Mouse (Mus musculus): Measurements from ENCODE around the gene Coa6.
A peak's percentile ranks its signal among the peaks of the same experiment; 100 is the strongest.

GRCm38 (mm10) chr8:126395386-126395785 is 26.9 kb upstream of the Coa6 start:
- no peak for TF ChIP-seq E2F4 (IDR thresholded peaks at IDR 0.05; ENCODE audit: insufficient replicate concordance, low read depth, low read length)
- TF ChIP-seq CTCF (conservative IDR thresholded peaks at IDR 0.05 in 1 of 2, IDR thresholded peaks at IDR 0.05 in 1 of 2; ENCODE audit: low read depth in 2 of 2, low read length in 2 of 2) = no peak
- TF ChIP-seq MAFK (IDR thresholded peaks at IDR 0.05; ENCODE audit: insufficient replicate concordance, low read length) = no peak
- TF ChIP-seq BHLHE40 (IDR thresholded peaks at IDR 0.05; ENCODE audit: low read depth, low read length) = peak; percentile 58; the same call in 1 of the 2 replicates
- TF ChIP-seq USF1 (IDR thresholded peaks at IDR 0.05; ENCODE audit: low read depth, low read length) = no peak

Data from CH12.LX (cell line).